Mouse (Mus musculus): Measurements from ENCODE around the gene H2al1e. TPM values are rescaled to one million over a fixed set of nuclear protein-coding genes. Genes with fewer than 3 reads are reported as not detected.
"Not testable (repeated sequence)": the region's sequence is repeated elsewhere in the genome, so short reads cannot be mapped to it uniquely, and the experiment has no call there.

H2al1e gene
- not detected in 2 replicates for polyA plus RNA-seq (2011; ENCODE audit: insufficient read depth, insufficient read length, low read depth, missing spikeins)

GRCm38 (mm10) chrX:11311634-11312033, at the start of gene H2al1e:
Gene H2al1e, plus strand, starts transcription at chrX:11311934.
- H3K9me3 ChIP-seq (replicated peaks; ENCODE audit: control insufficient read depth, insufficient read depth, low read length, poor library complexity, severe bottlenecking); H3K9ac ChIP-seq (ENCODE audit: low read depth, poor library complexity, severe bottlenecking); H3K4me3 ChIP-seq (ENCODE audit: low read depth, low read length); H3K4me1 ChIP-seq (ENCODE audit: control insufficient read depth, insufficient read depth, low read length); H3K27me3 ChIP-seq (ENCODE audit: control insufficient read depth, insufficient read depth, low read length, poor library complexity, severe bottlenecking); H3K36me3 ChIP-seq (ENCODE audit: control insufficient read depth, insufficient read depth, low read length, poor library complexity, severe bottlenecking); H3K27ac ChIP-seq (ENCODE audit: insufficient read depth, low read length): not testable (repeated sequence)

GRCm38 (mm10) chrX:11264918-11265317, 46.8 kb upstream of the H2al1e start:
- no peak overlapping the region for H3K4me3 ChIP-seq (ENCODE audit: low read depth, low read length)
- H3K9ac ChIP-seq (ENCODE audit: low read depth, poor library complexity, severe bottlenecking) = no peak overlapping the region
- no peaks in the 10 kb centered on the region for H3K36me3 ChIP-seq (ENCODE audit: control insufficient read depth, insufficient read depth, low read length, poor library complexity, severe bottlenecking)
- no peaks in the 10 kb centered on the region for H3K27me3 ChIP-seq (ENCODE audit: control insufficient read depth, insufficient read depth, low read length, poor library complexity, severe bottlenecking)
- no peaks in the 10 kb centered on the region for H3K9me3 ChIP-seq (replicated peaks; ENCODE audit: control insufficient read depth, insufficient read depth, low read length, poor library complexity, severe bottlenecking)
- no peaks in the 10 kb centered on the region for H3K4me1 ChIP-seq (ENCODE audit: control insufficient read depth, insufficient read depth, low read length)
- TF ChIP-seq POLR2A (IDR thresholded peaks at IDR 0.05; ENCODE audit: insufficient read depth, low read length) (no peak), EP300 (IDR thresholded peaks at IDR 0.05; ENCODE audit: insufficient read depth, low read depth, low read length) (no peak), CTCF (IDR thresholded peaks at IDR 0.05; ENCODE audit: low read depth, low read length) (no peak)
- no peak overlapping the region for H3K27ac ChIP-seq (ENCODE audit: insufficient read depth, low read length)

- no peak for TF ChIP-seq EP300 (IDR thresholded peaks at IDR 0.05; ENCODE audit: insufficient read depth, low read depth, low read length)
- no peak for TF ChIP-seq POLR2A (IDR thresholded peaks at IDR 0.05; ENCODE audit: insufficient read depth, low read length)
- TF ChIP-seq CTCF (IDR thresholded peaks at IDR 0.05; ENCODE audit: low read depth, low read length) = no peak
- Histone ChIP-seq H3K36me3 (ENCODE audit: control insufficient read depth, insufficient read depth, low read length, poor library complexity, severe bottlenecking) (no peaks in the 10 kb centered on the region), H3K9ac (ENCODE audit: low read depth, poor library complexity, severe bottlenecking) (no peak overlapping the region), H3K9me3 (replicated peaks; ENCODE audit: control insufficient read depth, insufficient read depth, low read length, poor library complexity, severe bottlenecking) (no peaks in the 10 kb centered on the region), H3K27me3 (ENCODE audit: control insufficient read depth, insufficient read depth, low read length, poor library complexity, severe bottlenecking) (no peaks in the 10 kb centered on the region), H3K4me3 (ENCODE audit: low read depth, low read length) (no peak overlapping the region), H3K27ac (ENCODE audit: insufficient read depth, low read length) (no peak overlapping the region), H3K4me1 (ENCODE audit: control insufficient read depth, insufficient read depth, low read length) (no peaks in the 10 kb centered on the region)
Measured at GRCm38 (mm10) chrX:11267791-11268190, 43.9 kb upstream of the H2al1e start.

GRCm38 (mm10) chrX:11269074-11269473, 42.7 kb upstream of the H2al1e start:
- no peaks in the 10 kb centered on the region for H3K36me3 ChIP-seq (ENCODE audit: control insufficient read depth, insufficient read depth, low read length, poor library complexity, severe bottlenecking)
- H3K4me3 ChIP-seq (ENCODE audit: low read depth, low read length) = no peak overlapping the region
- H3K27me3 ChIP-seq (ENCODE audit: control insufficient read depth, insufficient read depth, low read length, poor library complexity, severe bottlenecking) = no peaks in the 10 kb centered on the region
- no peak overlapping the region for H3K27ac ChIP-seq (ENCODE audit: insufficient read depth, low read length)
- H3K9ac ChIP-seq (ENCODE audit: low read depth, poor library complexity, severe bottlenecking) = no peak overlapping the region
- H3K9me3 ChIP-seq (replicated peaks; ENCODE audit: control insufficient read depth, insufficient read depth, low read length, poor library complexity, severe bottlenecking) = no peaks in the 10 kb centered on the region
- no peaks in the 10 kb centered on the region for H3K4me1 ChIP-seq (ENCODE audit: control insufficient read depth, insufficient read depth, low read length)
- no peak for TF ChIP-seq CTCF (IDR thresholded peaks at IDR 0.05; ENCODE audit: low read depth, low read length)
- TF ChIP-seq POLR2A (IDR thresholded peaks at IDR 0.05; ENCODE audit: insufficient read depth, low read length) = no peak
- no peak for TF ChIP-seq EP300 (IDR thresholded peaks at IDR 0.05; ENCODE audit: insufficient read depth, low read depth, low read length)

GRCm38 (mm10) chrX:11273190-11273589, 38.5 kb upstream of the H2al1e start:
- Histone ChIP-seq H3K9ac (ENCODE audit: low read depth, poor library complexity, severe bottlenecking) (no peak overlapping the region), H3K4me3 (ENCODE audit: low read depth, low read length) (no peak overlapping the region), H3K27me3 (ENCODE audit: control insufficient read depth, insufficient read depth, low read length, poor library complexity, severe bottlenecking) (no peaks in the 10 kb centered on the region), H3K36me3 (ENCODE audit: control insufficient read depth, insufficient read depth, low read length, poor library complexity, severe bottlenecking) (no peaks in the 10 kb centered on the region), H3K9me3 (replicated peaks; ENCODE audit: control insufficient read depth, insufficient read depth, low read length, poor library complexity, severe bottlenecking) (no peaks in the 10 kb centered on the region), H3K27ac (ENCODE audit: insufficient read depth, low read length) (no peak overlapping the region), H3K4me1 (ENCODE audit: control insufficient read depth, insufficient read depth, low read length) (no peaks in the 10 kb centered on the region)
- TF ChIP-seq EP300 (IDR thresholded peaks at IDR 0.05; ENCODE audit: insufficient read depth, low read depth, low read length) (no peak), POLR2A (IDR thresholded peaks at IDR 0.05; ENCODE audit: insufficient read depth, low read length) (no peak), CTCF (IDR thresholded peaks at IDR 0.05; ENCODE audit: low read depth, low read length) (no peak)

GRCm38 (mm10) chrX:11277083-11277482, 34.7 kb upstream of the H2al1e start:
- TF ChIP-seq CTCF (IDR thresholded peaks at IDR 0.05; ENCODE audit: low read depth, low read length) (no peak), EP300 (IDR thresholded peaks at IDR 0.05; ENCODE audit: insufficient read depth, low read depth, low read length) (no peak), POLR2A (IDR thresholded peaks at IDR 0.05; ENCODE audit: insufficient read depth, low read length) (no peak)
- H3K36me3 ChIP-seq (ENCODE audit: control insufficient read depth, insufficient read depth, low read length, poor library complexity, severe bottlenecking) = no peaks in the 10 kb centered on the region
- H3K9ac ChIP-seq (ENCODE audit: low read depth, poor library complexity, severe bottlenecking) = no peak overlapping the region
- H3K4me3 ChIP-seq (ENCODE audit: low read depth, low read length) = no peak overlapping the region
- H3K27me3 ChIP-seq (ENCODE audit: control insufficient read depth, insufficient read depth, low read length, poor library complexity, severe bottlenecking) = no peaks in the 10 kb centered on the region
- H3K4me1 ChIP-seq (ENCODE audit: control insufficient read depth, insufficient read depth, low read length) = no peaks in the 10 kb centered on the region
- no peak overlapping the region for H3K27ac ChIP-seq (ENCODE audit: insufficient read depth, low read length)
- H3K9me3 ChIP-seq (replicated peaks; ENCODE audit: control insufficient read depth, insufficient read depth, low read length, poor library complexity, severe bottlenecking) = no peaks in the 10 kb centered on the region
